Mouse (Mus musculus): ENCODE data around the gene Il11ra1.
"Not testable (repeated sequence)": the region's sequence is repeated elsewhere in the genome, so short reads cannot be mapped to it uniquely, and the experiment has no call there.

DNA sequence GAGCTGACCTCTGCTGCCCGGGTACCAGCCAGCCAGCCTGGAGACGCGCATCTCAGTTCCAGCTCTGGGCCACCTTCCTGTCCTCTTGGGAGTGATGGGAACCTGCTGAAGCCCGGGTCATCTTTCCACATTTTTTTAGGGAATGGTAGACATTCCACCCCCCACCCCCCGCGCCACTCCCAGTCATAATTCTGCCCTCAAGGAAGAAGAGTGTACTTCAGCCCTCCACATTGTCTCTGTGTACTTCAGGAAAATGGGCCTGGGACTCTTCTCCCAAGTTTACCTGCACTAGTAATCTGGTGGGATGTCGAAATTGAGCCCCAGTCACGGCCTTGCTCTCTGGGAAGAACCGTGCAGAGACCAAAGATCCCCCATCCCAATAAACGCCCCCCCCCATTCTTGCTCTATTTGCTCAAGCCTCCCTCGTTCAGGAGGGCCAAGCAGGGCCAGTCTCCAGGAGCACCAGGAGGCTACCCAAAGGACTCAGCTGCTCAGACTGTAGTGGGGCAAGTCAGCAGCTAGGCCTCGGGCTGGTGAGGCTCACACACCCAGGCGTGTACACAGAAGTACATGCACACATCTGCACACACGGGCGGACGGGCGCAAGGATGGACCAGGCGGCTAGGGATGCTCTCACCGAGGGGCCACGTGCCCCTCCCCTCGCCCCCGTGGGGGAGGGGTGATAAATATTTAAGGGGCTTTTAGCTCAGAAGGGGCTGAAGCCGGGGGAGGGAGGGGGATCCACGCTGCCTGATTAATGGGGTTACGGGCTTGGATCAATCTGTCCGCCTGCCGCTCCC lies 15.5 kb upstream of the Il11ra1 start:
- TF ChIP-seq POLR2A (IDR thresholded peaks at IDR 0.05; ENCODE audit: borderline replicate concordance, low read depth, low read length); CTCF (IDR thresholded peaks at IDR 0.05; ENCODE audit: low read depth, low read length): not testable (repeated sequence)
